Mouse (Mus musculus) limb, embryonic 10.5 days (tissue): ENCODE measurements around the gene Tecta. TPM values are rescaled to one million over a fixed set of nuclear protein-coding genes. Genes with fewer than 3 reads are reported as not detected.

ENCODE experiments used
- DNase-seq: peaks from one replicate; pipeline ENCODE4 v3.0.0-alpha.2; 2017; ENCODE audit warnings: low spot score
- H3K27ac ChIP-seq: fragments of 300-500 bp; sonication (generic); 2 replicates; pipeline ENCODE4 v1.5.1; 2016; ENCODE audit warnings: mild to moderate bottlenecking
- H3K27me3 ChIP-seq: fragments of 300-500 bp; sonication (generic); 2 replicates; pipeline ENCODE4 v1.6.1; 2016; ENCODE audit warnings: low read depth, mild to moderate bottlenecking; ENCODE audit not compliant: poor library complexity, severe bottlenecking
- H3K36me3 ChIP-seq: fragments of 300-500 bp; sonication (generic); 2 replicates; pipeline ENCODE4 v1.6.1; 2016; ENCODE audit warnings: mild to moderate bottlenecking, moderate library complexity
- H3K4me1 ChIP-seq: fragments of 300-500 bp; sonication (generic); 2 replicates; pipeline ENCODE4 v1.6.1; 2016
- H3K4me3 ChIP-seq: fragments of 300-500 bp; sonication (generic); 2 replicates; pipeline ENCODE4 v1.5.1; 2016; ENCODE audit warnings: mild to moderate bottlenecking, moderate library complexity
- H3K9me3 ChIP-seq: fragments of 300-500 bp; sonication (generic); replicated peaks from 2 replicates; pipeline ENCODE4 v1.6.1; 2016; ENCODE audit warnings: mild to moderate bottlenecking
- WGBS: fragments of 180-500 bp; shearing (Covaris S2); methylation state at CpG from one replicate; pipeline ENCODE4 v1.1.7; 2016; 5-methylcytosine and 5-hydroxymethylcytosine counted together
- polyA plus RNA-seq: library from polyadenylated mRNA; unstranded; fragments of >200 nt; fragmentation: Nextera tagmentation; extraction: Ambion mirVana; gene quantifications from 2 replicates; pipeline ENCODE4 v1.2.1, GENCODE M21; 2016

Tecta gene
- polyA plus RNA-seq, 1 experiment from 2014 or later: 0.05 TPM

- no peak for DNase-seq
- H3K9me3 ChIP-seq: no peaks in the 10 kb centered on the region
- 69% methylated on average over 1 of the region's 1 CpGs for WGBS
- H3K27ac ChIP-seq: 0 out of 2 replicates have a peak overlapping the region, but pooled peaks have one; percentile 2
- no peak overlapping the region for H3K4me3 ChIP-seq
- peaks cover 33% of the 10 kb centered on the region for H3K36me3 ChIP-seq
- no peaks in the 10 kb centered on the region for H3K27me3 ChIP-seq
- H3K4me1 ChIP-seq: peaks cover 35% of the 10 kb centered on the region
These were observed 15.5 kb upstream of the Tecta start for GRCm38 (mm10) chr9:42415184-42415583.

- Histone ChIP-seq H3K27me3 (no peaks in the 10 kb centered on the region), H3K27ac (no peak overlapping the region), H3K4me3 (no peak overlapping the region), H3K9me3 (no peaks in the 10 kb centered on the region), H3K36me3 (peaks cover 29% of the 10 kb centered on the region), H3K4me1 (peaks cover 35% of the 10 kb centered on the region)
- 92% methylated on average over 12 of the region's 12 CpGs for WGBS
- no peak for DNase-seq
These were observed 13.6 kb upstream of the Tecta start for GRCm38 (mm10) chr9:42413345-42413744.

GRCm38 (mm10) chr9:42411296-42411695, 11.6 kb upstream of the Tecta start:
- H3K9me3 ChIP-seq: no peaks in the 10 kb centered on the region
- no peak for DNase-seq
- WGBS: 90% methylated on average over 6 of the region's 6 CpGs
- peaks cover 24% of the 10 kb centered on the region for H3K36me3 ChIP-seq
- no peak overlapping the region for H3K4me3 ChIP-seq
- peaks cover 20% of the 10 kb centered on the region for H3K4me1 ChIP-seq
- no peaks in the 10 kb centered on the region for H3K27me3 ChIP-seq
- no peak overlapping the region for H3K27ac ChIP-seq

- H3K9me3 ChIP-seq: no peaks in the 10 kb centered on the region
- H3K36me3 ChIP-seq: no peaks in the 10 kb centered on the region
- no peak overlapping the region for H3K4me3 ChIP-seq
- DNase-seq: no peak
- H3K27ac ChIP-seq: no peak overlapping the region
- H3K27me3 ChIP-seq: no peaks in the 10 kb centered on the region
- 83% methylated on average over 4 of the region's 4 CpGs for WGBS
- no peaks in the 10 kb centered on the region for H3K4me1 ChIP-seq
These were observed 6.0 kb upstream of the Tecta start for GRCm38 (mm10) chr9:42405736-42406135.

GRCm38 (mm10) chr9:42401486-42401885, 1.8 kb upstream of the Tecta start:
- Histone ChIP-seq H3K9me3 (no peaks in the 10 kb centered on the region), H3K4me3 (no peak overlapping the region), H3K36me3 (no peaks in the 10 kb centered on the region), H3K27me3 (no peaks in the 10 kb centered on the region), H3K4me1 (no peaks in the 10 kb centered on the region), H3K27ac (no peak overlapping the region)
- DNase-seq: no peak
- 88% methylated on average over 6 of the region's 6 CpGs for WGBS

GRCm38 (mm10) chr9:42396141-42396540, 3.6 kb downstream of the Tecta start:
- Histone ChIP-seq H3K4me1 (peaks cover 14% of the 10 kb centered on the region; the same call in 1 of the 2 replicates), H3K27me3 (no peaks in the 10 kb centered on the region), H3K27ac (no peak overlapping the region), H3K4me3 (no peak overlapping the region), H3K9me3 (no peaks in the 10 kb centered on the region), H3K36me3 (no peaks in the 10 kb centered on the region)
- WGBS: 75% methylated on average over 2 of the region's 2 CpGs
- no peak for DNase-seq

GRCm38 (mm10) chr9:42394903-42395302, 4.8 kb downstream of the Tecta start:
- H3K27ac ChIP-seq: no peak overlapping the region
- WGBS: 86% methylated on average over 6 of the region's 6 CpGs
- H3K9me3 ChIP-seq: no peaks in the 10 kb centered on the region
- H3K4me3 ChIP-seq: no peak overlapping the region
- no peaks in the 10 kb centered on the region for H3K36me3 ChIP-seq
- peaks cover 24% of the 10 kb centered on the region for H3K4me1 ChIP-seq
- H3K27me3 ChIP-seq: no peaks in the 10 kb centered on the region
- no peak for DNase-seq

GRCm38 (mm10) chr9:42394321-42394720, 5.4 kb downstream of the Tecta start:
- Histone ChIP-seq H3K27me3 (no peaks in the 10 kb centered on the region), H3K36me3 (no peaks in the 10 kb centered on the region), H3K4me3 (no peak overlapping the region), H3K27ac (no peak overlapping the region), H3K9me3 (no peaks in the 10 kb centered on the region), H3K4me1 (peaks cover 24% of the 10 kb centered on the region)
- DNase-seq: no peak
- 86% methylated on average over 8 of the region's 8 CpGs for WGBS

- no peak overlapping the region for H3K27ac ChIP-seq
- H3K4me3 ChIP-seq: no peak overlapping the region
- 71% methylated on average over 6 of the region's 6 CpGs for WGBS
- no peaks in the 10 kb centered on the region for H3K9me3 ChIP-seq
- no peak for DNase-seq
- H3K4me1 ChIP-seq: peaks cover 24% of the 10 kb centered on the region
- H3K27me3 ChIP-seq: no peaks in the 10 kb centered on the region
- no peaks in the 10 kb centered on the region for H3K36me3 ChIP-seq
These were observed 6.8 kb downstream of the Tecta start for GRCm38 (mm10) chr9:42392927-42393326.

GRCm38 (mm10) chr9:42388490-42388889, 11.2 kb downstream of the Tecta start:
- DNase-seq: no peak
- Histone ChIP-seq H3K4me3 (no peak overlapping the region), H3K4me1 (peaks cover 24% of the 10 kb centered on the region), H3K36me3 (no peaks in the 10 kb centered on the region), H3K27ac (no peak overlapping the region), H3K9me3 (no peaks in the 10 kb centered on the region), H3K27me3 (no peaks in the 10 kb centered on the region)
- 50% methylated on average over 4 of the region's 4 CpGs for WGBS

GRCm38 (mm10) chr9:42387038-42387437, 12.7 kb downstream of the Tecta start:
- Histone ChIP-seq H3K4me3 (no peak overlapping the region), H3K27me3 (no peaks in the 10 kb centered on the region), H3K27ac (no peak overlapping the region), H3K4me1 (peaks cover 18% of the 10 kb centered on the region), H3K36me3 (no peaks in the 10 kb centered on the region), H3K9me3 (no peaks in the 10 kb centered on the region)
- 79% methylated on average over 8 of the region's 8 CpGs for WGBS
- DNase-seq: no peak

- peaks cover 6% of the 10 kb centered on the region for H3K4me1 ChIP-seq
- no peak overlapping the region for H3K27ac ChIP-seq
- no peak for DNase-seq
- H3K36me3 ChIP-seq: no peaks in the 10 kb centered on the region
- 87% methylated on average over 13 of the region's 13 CpGs for WGBS
- no peaks in the 10 kb centered on the region for H3K9me3 ChIP-seq
- H3K27me3 ChIP-seq: no peaks in the 10 kb centered on the region
- H3K4me3 ChIP-seq: no peak overlapping the region
These were observed 14.1 kb downstream of the Tecta start for GRCm38 (mm10) chr9:42385656-42386055.

- DNase-seq: no peak
- H3K27ac ChIP-seq: no peak overlapping the region
- H3K9me3 ChIP-seq: no peaks in the 10 kb centered on the region
- H3K27me3 ChIP-seq: no peaks in the 10 kb centered on the region
- no peaks in the 10 kb centered on the region for H3K4me1 ChIP-seq
- no peak overlapping the region for H3K4me3 ChIP-seq
- WGBS: 84% methylated on average over 8 of the region's 8 CpGs
- no peaks in the 10 kb centered on the region for H3K36me3 ChIP-seq
These were observed 16.9 kb downstream of the Tecta start for GRCm38 (mm10) chr9:42382628-42383347.

GRCm38 (mm10) chr9:42382063-42382462, 17.7 kb downstream of the Tecta start:
- no peak overlapping the region for H3K27ac ChIP-seq
- H3K36me3 ChIP-seq: no peaks in the 10 kb centered on the region
- H3K27me3 ChIP-seq: no peaks in the 10 kb centered on the region
- no peak for DNase-seq
- 90% methylated on average over 5 of the region's 5 CpGs for WGBS
- no peak overlapping the region for H3K4me3 ChIP-seq
- no peaks in the 10 kb centered on the region for H3K4me1 ChIP-seq
- H3K9me3 ChIP-seq: no peaks in the 10 kb centered on the region
